Mouse (Mus musculus) MEL (cell line): ENCODE data around the gene Slamf8. TPM values are rescaled to one million over a fixed set of nuclear protein-coding genes. Genes with fewer than 3 reads are reported as not detected.

Source experiments
- DNase-seq: peaks from one replicate; pipeline ENCODE4 v3.0.0; 2011; ENCODE audit warnings: low read depth, low spot score
- H3K27ac ChIP-seq: 2 replicates; pipeline ENCODE4 v1.5.1; 2012; ENCODE audit warnings: low read depth, mild to moderate bottlenecking, control low read depth, low read length, moderate library complexity; ENCODE audit not compliant: control insufficient read depth
- H3K27me3 ChIP-seq, 2 experiments: fragments of 150-350 bp in 1 of 2; sonication (generic) in 1 of 2; 2 replicates each; pipeline ENCODE4 v1.6.1; 2012; ENCODE audit warnings: low read length in 2 of 2, mild to moderate bottlenecking in 2 of 2, improper control_type of control experiment in 1 of 2, moderate library complexity in 1 of 2; ENCODE audit not compliant: insufficient read depth in 2 of 2, control insufficient read depth in 1 of 2
- H3K36me3 ChIP-seq, 2 experiments: 2 replicates each; pipeline ENCODE4 v1.6.1; 2012 to 2014; ENCODE audit warnings: low read length in 2 of 2, improper control_type of control experiment in 1 of 2, inconsistent platforms in 1 of 2, mild to moderate bottlenecking in 1 of 2; ENCODE audit not compliant: insufficient read depth in 2 of 2, control insufficient read depth in 1 of 2
- H3K4me1 ChIP-seq, 2 experiments: fragments of 150-350 bp in 1 of 2; sonication (generic) in 1 of 2; 2 replicates each; pipeline ENCODE4 v1.6.1; 2012; ENCODE audit warnings: low read length in 2 of 2, improper control_type of control experiment in 1 of 2, mild to moderate bottlenecking in 1 of 2; ENCODE audit not compliant: insufficient read depth in 2 of 2, control insufficient read depth in 1 of 2
- H3K4me3 ChIP-seq, 2 experiments: fragments of 150-350 bp in 1 of 2; sonication (generic) in 1 of 2; 2 replicates each; pipeline ENCODE4 v1.5.1; 2012; ENCODE audit warnings: low read depth in 2 of 2, low read length in 2 of 2, mild to moderate bottlenecking in 2 of 2, moderate library complexity in 2 of 2, control low read depth in 1 of 2, improper control_type of control experiment in 1 of 2; ENCODE audit not compliant: control insufficient read depth in 1 of 2, insufficient read depth in 1 of 2
- H3K79me2 ChIP-seq: 2 replicates; pipeline ENCODE4 v1.6.1; 2012; ENCODE audit warnings: mild to moderate bottlenecking, low read length, moderate library complexity; ENCODE audit not compliant: control insufficient read depth, poor library complexity, insufficient read depth
- H3K9ac ChIP-seq: 2 replicates; pipeline ENCODE4 v1.6.1; 2012; ENCODE audit warnings: low read depth, mild to moderate bottlenecking, control low read depth, low read length, moderate library complexity; ENCODE audit not compliant: control insufficient read depth, poor library complexity, severe bottlenecking
- H3K9me3 ChIP-seq: fragments of 150-350 bp; sonication (generic); replicated peaks from 2 replicates; pipeline ENCODE4 v1.6.1; 2012; ENCODE audit warnings: mild to moderate bottlenecking, low read length, improper control_type of control experiment, moderate library complexity; ENCODE audit not compliant: insufficient read depth
- CHD1 ChIP-seq: IDR thresholded peaks from 2 replicates; pipeline ENCODE4 v1.6.1; 2012; ENCODE audit warnings: low read depth, mild to moderate bottlenecking, inconsistent platforms, low read length, improper control_type of control experiment
- CTCF ChIP-seq, 3 experiments: IDR thresholded peaks in 2 of 3; conservative IDR thresholded peaks in 1 of 3; 2 replicates each; pipeline ENCODE4 v1.5.1; 2011 to 2012; ENCODE audit warnings: low read length in 3 of 3, low read depth in 2 of 3, mild to moderate bottlenecking in 2 of 3, improper control_type of control experiment in 1 of 3, inconsistent platforms in 1 of 3, mixed read lengths in 1 of 3, moderate library complexity in 1 of 3; ENCODE audit not compliant: control insufficient read depth in 1 of 3, insufficient read depth in 1 of 3, poor library complexity in 1 of 3, severe bottlenecking in 1 of 3
- EP300 ChIP-seq, 2 experiments: IDR thresholded peaks; 2 replicates each; pipeline ENCODE4 v1.6.1; 2011; ENCODE audit warnings: improper control_type of control experiment in 2 of 2, low read length in 2 of 2, low read depth in 1 of 2, mild to moderate bottlenecking in 1 of 2
- MAX ChIP-seq: IDR thresholded peaks from 2 replicates; pipeline ENCODE4 v1.6.1; 2011; ENCODE audit warnings: low read length, improper control_type of control experiment
- MXI1 ChIP-seq: IDR thresholded peaks from 2 replicates; pipeline ENCODE4 v1.6.1; 2011; ENCODE audit warnings: mild to moderate bottlenecking, low read depth, low read length, improper control_type of control experiment
- MYC ChIP-seq: IDR thresholded peaks from 2 replicates; pipeline ENCODE4 v1.6.1; 2011; ENCODE audit warnings: low read depth, mild to moderate bottlenecking, low read length, improper control_type of control experiment, moderate library complexity
- NELFE ChIP-seq: IDR thresholded peaks from 2 replicates; pipeline ENCODE4 v1.6.1; 2011; ENCODE audit warnings: low read depth, low read length, improper control_type of control experiment
- POLR2A ChIP-seq, 2 experiments: IDR thresholded peaks; 2 replicates each; pipeline ENCODE4 v1.6.1; 2011 to 2012; ENCODE audit warnings: low read length in 2 of 2, mild to moderate bottlenecking in 2 of 2, control low read depth in 1 of 2, improper control_type of control experiment in 1 of 2, low read depth in 1 of 2, moderate library complexity in 1 of 2; ENCODE audit not compliant: control insufficient read depth in 1 of 2, insufficient read depth in 1 of 2, poor library complexity in 1 of 2
- RAD21 ChIP-seq: IDR thresholded peaks from 2 replicates; pipeline ENCODE4 v1.6.1; 2011; ENCODE audit warnings: mild to moderate bottlenecking, low read depth, low read length, improper control_type of control experiment
- RCOR1 ChIP-seq: IDR thresholded peaks from 2 replicates; pipeline ENCODE4 v1.6.1; 2012; ENCODE audit warnings: low read depth, mild to moderate bottlenecking, inconsistent platforms, low read length, improper control_type of control experiment
- SMC3 ChIP-seq: IDR thresholded peaks from 2 replicates; pipeline ENCODE4 v1.6.1; 2011; ENCODE audit warnings: low read depth, low read length, improper control_type of control experiment
- TAL1 ChIP-seq: IDR thresholded peaks from 2 replicates; pipeline ENCODE4 v1.6.1; 2012; ENCODE audit warnings: mild to moderate bottlenecking, inconsistent platforms, low read length, moderate library complexity, mixed read lengths
- TBP ChIP-seq: IDR thresholded peaks from 2 replicates; pipeline ENCODE4 v1.8.0; 2011; ENCODE audit warnings: low read depth, low read length, improper control_type of control experiment
- ZC3H11A ChIP-seq: IDR thresholded peaks from 2 replicates; pipeline ENCODE4 v1.6.1; 2012; ENCODE audit warnings: low read depth, mild to moderate bottlenecking, inconsistent platforms, low read length, improper control_type of control experiment
- ZKSCAN1 ChIP-seq: IDR thresholded peaks from 2 replicates; pipeline ENCODE4 v1.6.1; 2012; ENCODE audit warnings: low read depth, mild to moderate bottlenecking, inconsistent platforms, low read length, improper control_type of control experiment, moderate library complexity
- ZMIZ1 ChIP-seq: IDR thresholded peaks from 2 replicates; pipeline ENCODE4 v1.6.1; 2012; ENCODE audit warnings: low read depth, mild to moderate bottlenecking, inconsistent platforms, low read length, improper control_type of control experiment, moderate library complexity
- polyA plus RNA-seq, 2 experiments: library from polyadenylated mRNA; stranded (reverse) in 1 of 2; unstranded in 1 of 2; fragments of >175 nt in 1 of 2; fragments of >200 nt in 1 of 2; gene quantifications; 2 replicates each; pipeline versions ENCODE4 v1.2.1 to v1.2.4; 2012; ENCODE audit warnings: low replicate concordance in 2 of 2, low read depth in 1 of 2; ENCODE audit not compliant: insufficient read length in 2 of 2, insufficient read depth in 1 of 2, missing spikeins in 1 of 2
- total RNA-seq: library from RNA; depleted of rRNA; stranded (reverse); fragments of 300-350 nt; gene quantifications from 2 replicates; pipeline ENCODE4 v1.2.3, GENCODE M21; 2012

Slamf8 gene
- total and polyA plus RNA-seq, 3 experiments: not detected

GRCm38 (mm10) chr1:172594495-172594894 is 4.1 kb upstream of the Slamf8 start:
- no peaks in the 10 kb centered on the region for H3K36me3 ChIP-seq
- H3K9me3 ChIP-seq: no peaks in the 10 kb centered on the region
- TF ChIP-seq CHD1 (no peak), SMC3 (peak; percentile 66), ZMIZ1 (no peak), RAD21 (peak; percentile 33), CTCF (IDR thresholded peaks at IDR 0.05 in 2 of 3, conservative IDR thresholded peaks at IDR 0.05 in 1 of 3; ENCODE audit: control insufficient read depth in 1 of 3, insufficient read depth in 1 of 3, low read depth in 2 of 3, low read length in 3 of 3, poor library complexity in 1 of 3, severe bottlenecking in 1 of 3) (peak; percentile 60 to 71 (median 65)), TAL1 (no peak), MYC (no peak), RCOR1 (no peak), ZC3H11A (peak; percentile 18; the same call in 1 of the 2 replicates), POLR2A (IDR thresholded peaks at IDR 0.05; ENCODE audit: control insufficient read depth in 1 of 2, insufficient read depth in 1 of 2, low read depth in 1 of 2, low read length in 2 of 2, poor library complexity in 1 of 2) (no peak)
- no peak overlapping the region for H3K9ac ChIP-seq
- peak; percentile 42 for DNase-seq
- peaks cover 0 to 5% of the 10 kb centered on the region in 2 experiments; a peak in 2 of 4 replicates for H3K27me3 ChIP-seq
- H3K79me2 ChIP-seq: no peaks in the 10 kb centered on the region
- H3K4me3 ChIP-seq: no peak overlapping the region
- no peaks in the 10 kb centered on the region for H3K4me1 ChIP-seq
- H3K27ac ChIP-seq: no peak overlapping the region

- TF ChIP-seq MYC (no peak), EP300 (IDR thresholded peaks at IDR 0.05; ENCODE audit: low read depth in 1 of 2, low read length in 2 of 2) (no peak), MAX (no peak), NELFE (no peak), TBP (no peak)
- no peak overlapping the region for H3K27ac ChIP-seq
- H3K27me3 ChIP-seq: peaks cover 0 to 5% of the 10 kb centered on the region in 2 experiments; a peak in 2 of 4 replicates
- no peaks in the 10 kb centered on the region for H3K79me2 ChIP-seq
- H3K9me3 ChIP-seq: no peaks in the 10 kb centered on the region
- no peak overlapping the region for H3K9ac ChIP-seq
- no peaks in the 10 kb centered on the region for H3K36me3 ChIP-seq
- DNase-seq: no peak
- H3K4me1 ChIP-seq: no peaks in the 10 kb centered on the region
- no peak overlapping the region for H3K4me3 ChIP-seq
Observed at GRCm38 (mm10) chr1:172593956-172594355, 3.6 kb upstream of the Slamf8 start.

- Histone ChIP-seq H3K9ac (no peak overlapping the region), H3K36me3 (no peaks in the 10 kb centered on the region), H3K4me3 (no peak overlapping the region), H3K9me3 (no peaks in the 10 kb centered on the region), H3K4me1 (no peaks in the 10 kb centered on the region), H3K27ac (no peak overlapping the region), H3K27me3 (peaks cover 0 to 5% of the 10 kb centered on the region in 2 experiments; a peak in 2 of 4 replicates), H3K79me2 (no peaks in the 10 kb centered on the region)
- no peak for TF ChIP-seq ZKSCAN1
- no peak for TF ChIP-seq MXI1
- no peak for TF ChIP-seq RCOR1
- DNase-seq: no peak
Observed at GRCm38 (mm10) chr1:172593321-172593720, 3.0 kb upstream of the Slamf8 start.
